Mouse (Mus musculus) cerebellum, adult 2 months (tissue): ENCODE measurements at regions not wholly inside any gene's neighbourhood (a gene's known extent, or its start where the extent isn't known, plus 50 kb on each side); places are given as distances from the start of the nearest gene placed in this dataset.

Source experiments
- CTCF ChIP-seq: fragments of 200-500 bp; IDR thresholded peaks from 2 replicates; pipeline ENCODE4 v1.5.1; 2011; ENCODE audit warnings: low read depth, mild to moderate bottlenecking, control low read depth, low read length, moderate library complexity, borderline replicate concordance; ENCODE audit not compliant: insufficient read depth
- POLR2A ChIP-seq: fragments of 200-500 bp; IDR thresholded peaks from 2 replicates; pipeline ENCODE4 v1.6.1; 2011; ENCODE audit warnings: low read length, control low read depth, borderline replicate concordance; ENCODE audit not compliant: insufficient read depth

DNA sequence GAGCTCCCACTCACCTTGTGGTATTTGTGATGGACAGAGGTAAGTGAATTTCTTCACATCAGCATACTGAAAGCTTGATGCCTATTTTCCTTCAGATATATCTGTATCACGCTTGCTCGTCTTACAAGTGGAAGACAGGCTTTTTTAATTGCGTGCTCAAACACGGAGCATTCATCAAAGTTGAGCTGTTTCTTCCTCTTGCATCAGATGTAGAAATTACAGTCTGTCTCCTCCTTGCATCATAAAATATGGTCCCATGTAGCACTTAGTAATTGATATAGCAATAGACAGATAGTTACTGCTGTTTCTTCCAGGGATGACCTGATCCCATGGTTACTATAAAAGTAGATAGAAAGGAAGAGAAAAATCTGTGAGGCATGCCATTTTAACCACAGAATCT is 97.5 kb upstream of the Pard3b start:
- TF ChIP-seq CTCF (no peak), POLR2A (no peak)
